Mouse (Mus musculus) v-Abl transformed pro-B cells (cell line): ENCODE measurements around the gene Ubr4.
"Not testable (repeated sequence)": the region's sequence is repeated elsewhere in the genome, so short reads cannot be mapped to it uniquely, and the experiment has no call there.

Experiments
- in situ Hi-C, 2 experiments: fragments of 400-800 bp; cut with MboI; formaldehyde crosslinking; loops; one replicate each; pipeline ENCODE4 v1.15.1; 2025; ENCODE audit not compliant: unreplicated experiment in 2 of 2

Gene Ubr4

GRCm38 (mm10) chr4:139512985-139513384, 160.6 kb downstream of the Ubr4 start:
- in situ Hi-C loops: no loop called here

GRCm38 (mm10) chr4:139519221-139519620, 166.8 kb downstream of the Ubr4 start:
- in situ Hi-C loops: no loop called here

- in situ Hi-C loops: no loop called here
Measured at GRCm38 (mm10) chr4:139521926-139522325, 169.5 kb downstream of the Ubr4 start.

- in situ Hi-C loops: no loop called here
Measured at GRCm38 (mm10) chr4:139526475-139526874, 174.1 kb downstream of the Ubr4 start.

- in situ Hi-C loops: not testable (repeated sequence)
Measured at GRCm38 (mm10) chr4:139530248-139530647, 177.8 kb downstream of the Ubr4 start, which contains the start of gene Iffo2. Gene Iffo2 (plus strand): TSS chr4:139530548.

GRCm38 (mm10) chr4:139532081-139532480, 179.7 kb downstream of the Ubr4 start:
- in situ Hi-C loops: no loop called here

- in situ Hi-C loops: no loop called here
Measured at GRCm38 (mm10) chr4:139535127-139535695, 182.8 kb downstream of the Ubr4 start.

- in situ Hi-C loops: no loop called here
Measured at GRCm38 (mm10) chr4:139535719-139536118, 183.3 kb downstream of the Ubr4 start.

GRCm38 (mm10) chr4:139536706-139537105, 184.3 kb downstream of the Ubr4 start:
- in situ Hi-C loops: no loop called here
